Mouse (Mus musculus) bone marrow, adult 2 months (tissue): ENCODE results near the gene Gm26938.

ENCODE experiments used
- CTCF ChIP-seq: fragments of 200-500 bp; IDR thresholded peaks from 2 replicates; pipeline ENCODE4 v1.5.1; 2011; ENCODE audit warnings: low read length, control low read depth; ENCODE audit not compliant: control insufficient read depth, insufficient read depth
- POLR2A ChIP-seq: fragments of 200-500 bp; IDR thresholded peaks from 2 replicates; pipeline ENCODE4 v1.6.1; 2011; ENCODE audit warnings: low read depth, mild to moderate bottlenecking, control low read depth, low read length, borderline replicate concordance; ENCODE audit not compliant: control insufficient read depth

GRCm38 (mm10) chr5:139860328-139861104, 34.3 kb upstream of the Gm26938 start:
- TF ChIP-seq POLR2A (no peak), CTCF (no peak)
